Mouse (Mus musculus): Measurements from ENCODE around the gene Cryba2. TPM values are rescaled to one million over a fixed set of nuclear protein-coding genes. Genes with fewer than 3 reads are reported as not detected.

Cryba2 gene
- total and polyA plus RNA-seq, 3 experiments = 0.30 to 0.55 TPM; not detected in 1

DNA sequence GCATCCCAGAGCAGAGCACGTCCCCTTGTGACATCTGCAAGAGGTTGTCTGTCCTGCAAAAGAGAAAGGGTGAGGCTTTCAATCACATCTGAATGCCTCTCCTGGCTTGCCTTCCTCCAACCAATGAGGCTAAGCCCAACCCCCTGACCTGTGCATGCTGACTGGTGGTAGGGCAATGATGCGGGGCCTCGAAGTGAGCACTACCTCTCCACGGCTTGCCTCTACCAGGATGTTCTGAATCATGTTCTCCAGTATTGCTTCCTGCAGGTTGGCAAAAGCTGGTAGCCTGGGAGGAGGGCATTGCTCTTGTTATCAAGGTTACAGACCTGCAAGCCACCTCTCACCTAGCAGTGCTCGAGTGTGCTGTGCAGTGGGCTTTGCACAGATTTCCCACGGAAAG lies 9.2 kb upstream of the Cryba2 start:
- H3K27me3 ChIP-seq (replicated peaks) = peaks cover 73% of the 10 kb centered on the region
- peaks cover 25 to 46% of the 10 kb centered on the region in 2 experiments for H3K4me1 ChIP-seq (ENCODE audit: control insufficient read depth in 1 of 2, insufficient read depth in 2 of 2)
- TF ChIP-seq MAFK (IDR thresholded peaks at IDR 0.05; ENCODE audit: insufficient replicate concordance, low read length) (no peak), MEF2A (IDR thresholded peaks at IDR 0.05; ENCODE audit: borderline replicate concordance, low read depth, low read length) (no peak), USF2 (conservative IDR thresholded peaks at IDR 0.05; ENCODE audit: low read depth, low read length) (no peak), ZMIZ1 (IDR thresholded peaks at IDR 0.05; ENCODE audit: low read depth, low read length) (no peak), ZC3H11A (IDR thresholded peaks at IDR 0.05; ENCODE audit: low read depth, low read length) (no peak), SMC3 (IDR thresholded peaks at IDR 0.05; ENCODE audit: low read depth, low read length) (no peak), USF1 (IDR thresholded peaks at IDR 0.05; ENCODE audit: low read depth, low read length) (no peak), BHLHE40 (IDR thresholded peaks at IDR 0.05; ENCODE audit: low read depth, low read length) (no peak), ZNF384 (IDR thresholded peaks at IDR 0.05; ENCODE audit: low read depth, low read length) (no peak), NELFE (IDR thresholded peaks at IDR 0.05; ENCODE audit: low read depth, low read length) (no peak), E2F4 (IDR thresholded peaks at IDR 0.05; ENCODE audit: insufficient replicate concordance, low read depth, low read length) (no peak), CHD2 (IDR thresholded peaks at IDR 0.05; ENCODE audit: low read length) (no peak), GABPA (IDR thresholded peaks at IDR 0.05; ENCODE audit: insufficient replicate concordance, low read depth, low read length) (no peak), MXI1 (IDR thresholded peaks at IDR 0.05; ENCODE audit: low read depth, low read length) (no peak), TCF12 (IDR thresholded peaks at IDR 0.05; ENCODE audit: low read depth, low read length) (no peak), IRF4 (IDR thresholded peaks at IDR 0.05; ENCODE audit: low read depth, low read length) (no peak), HCFC1 (IDR thresholded peaks at IDR 0.05; ENCODE audit: low read depth, low read length) (no peak), TBP (conservative IDR thresholded peaks at IDR 0.05; ENCODE audit: low read depth, low read length) (no peak), MAZ (IDR thresholded peaks at IDR 0.05; ENCODE audit: low read depth, low read length) (no peak), RAD21 (IDR thresholded peaks at IDR 0.05; ENCODE audit: low read depth, low read length) (no peak)
- no peaks in the 10 kb centered on the region for H3K9me3 ChIP-seq (replicated peaks; ENCODE audit: low read length)
- no peaks in the 10 kb centered on the region for H3K36me3 ChIP-seq (replicated peaks in 1 of 2; ENCODE audit: control insufficient read depth in 1 of 2, insufficient read depth in 1 of 2, low read length in 1 of 2)
- H3K4me3 ChIP-seq (replicated peaks in 1 of 3; ENCODE audit: low read depth in 2 of 3, low read length in 2 of 3, poor library complexity in 1 of 3) = no peak overlapping the region
- no peak overlapping the region for H3K9ac ChIP-seq (ENCODE audit: insufficient read depth, low read depth)
- DNase-seq (ENCODE audit: extremely low read depth) = no peak
- in situ Hi-C loops (cut with MboI; ENCODE audit: low pct_ligation_motif_present, low pct_unique_long_range_greater_than_20kb, low sequenced_read_pairs) (no loop called here), dilution Hi-C loops (cut with MboI; ENCODE audit: extremely low pct_ligation_motif_present, extremely low pct_unique_long_range_greater_than_20kb, low sequenced_read_pairs) (no loop called here)
- no peak overlapping the region for H3K4me2 ChIP-seq (ENCODE audit: insufficient read depth, low read depth, poor library complexity, severe bottlenecking)
- no peaks in the 10 kb centered on the region for H3K79me2 ChIP-seq (replicated peaks; ENCODE audit: control insufficient read depth, extremely low read depth, insufficient read depth, poor library complexity, severe bottlenecking)
- no peak overlapping the region for H3K27ac ChIP-seq (ENCODE audit: insufficient read depth, low read depth)

DNA sequence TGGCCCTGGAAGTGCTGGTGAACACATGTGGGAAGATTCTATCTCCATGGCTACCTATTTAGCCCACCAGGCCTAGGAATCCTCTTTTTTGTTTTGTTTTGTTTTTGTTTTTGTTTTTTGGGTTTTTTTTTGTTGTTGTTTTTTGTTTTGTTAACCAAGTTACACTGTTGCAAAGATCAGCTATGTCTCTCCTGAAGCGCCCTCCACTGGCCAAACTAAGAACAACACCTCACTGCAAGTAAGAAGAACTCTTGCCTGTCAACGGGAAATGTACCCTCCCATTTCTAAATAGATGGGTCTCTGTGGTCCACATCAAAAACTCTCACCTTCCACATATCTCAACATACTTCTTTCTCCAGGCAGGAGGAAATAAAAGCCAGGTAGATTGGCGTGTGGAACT lies 8.7 kb upstream of the Cryba2 start:
- Histone ChIP-seq H3K79me2 (replicated peaks; ENCODE audit: control insufficient read depth, extremely low read depth, insufficient read depth, poor library complexity, severe bottlenecking) (no peaks in the 10 kb centered on the region), H3K4me1 (ENCODE audit: control insufficient read depth in 1 of 2, insufficient read depth in 2 of 2) (peaks cover 29 to 51% of the 10 kb centered on the region in 2 experiments), H3K4me3 (replicated peaks in 1 of 3; ENCODE audit: low read depth in 2 of 3, low read length in 2 of 3, poor library complexity in 1 of 3) (no peak overlapping the region), H3K9me3 (replicated peaks; ENCODE audit: low read length) (no peaks in the 10 kb centered on the region), H3K9ac (ENCODE audit: insufficient read depth, low read depth) (no peak overlapping the region), H3K27me3 (replicated peaks) (peaks cover 69% of the 10 kb centered on the region), H3K36me3 (replicated peaks in 1 of 2; ENCODE audit: control insufficient read depth in 1 of 2, insufficient read depth in 1 of 2, low read length in 1 of 2) (no peaks in the 10 kb centered on the region), H3K4me2 (ENCODE audit: insufficient read depth, low read depth, poor library complexity, severe bottlenecking) (no peak overlapping the region), H3K27ac (ENCODE audit: insufficient read depth, low read depth) (no peak overlapping the region)
- in situ Hi-C loops (cut with MboI; ENCODE audit: low pct_ligation_motif_present, low pct_unique_long_range_greater_than_20kb, low sequenced_read_pairs) = no loop called here
- dilution Hi-C loops (cut with MboI; ENCODE audit: extremely low pct_ligation_motif_present, extremely low pct_unique_long_range_greater_than_20kb, low sequenced_read_pairs) = no loop called here
- DNase-seq (ENCODE audit: extremely low read depth) = peak; percentile 69
- TF ChIP-seq RAD21 (IDR thresholded peaks at IDR 0.05; ENCODE audit: low read depth, low read length) (peak; percentile 39), E2F4 (IDR thresholded peaks at IDR 0.05; ENCODE audit: insufficient replicate concordance, low read depth, low read length) (no peak), MAFK (IDR thresholded peaks at IDR 0.05; ENCODE audit: insufficient replicate concordance, low read length) (no peak), SMC3 (IDR thresholded peaks at IDR 0.05; ENCODE audit: low read depth, low read length) (peak; percentile 51), UBTF (IDR thresholded peaks at IDR 0.05; ENCODE audit: low read depth, low read length) (no peak), EP300 (IDR thresholded peaks at IDR 0.05; ENCODE audit: low read length) (no peak), GABPA (IDR thresholded peaks at IDR 0.05; ENCODE audit: insufficient replicate concordance, low read depth, low read length) (no peak), MYC (IDR thresholded peaks at IDR 0.05; ENCODE audit: low read depth, low read length) (no peak), ZNF384 (IDR thresholded peaks at IDR 0.05; ENCODE audit: low read depth, low read length) (no peak), ETS1 (conservative IDR thresholded peaks at IDR 0.05; ENCODE audit: low read depth, low read length) (no peak), ZKSCAN1 (IDR thresholded peaks at IDR 0.05; ENCODE audit: borderline replicate concordance, low read depth, low read length) (no peak), MAX (IDR thresholded peaks at IDR 0.05; ENCODE audit: low read length) (no peak), HCFC1 (IDR thresholded peaks at IDR 0.05; ENCODE audit: low read depth, low read length) (no peak), USF1 (IDR thresholded peaks at IDR 0.05; ENCODE audit: low read depth, low read length) (no peak), MXI1 (IDR thresholded peaks at IDR 0.05; ENCODE audit: low read depth, low read length) (no peak), NRF1 (IDR thresholded peaks at IDR 0.05; ENCODE audit: low read depth, low read length) (no peak), CTCF (conservative IDR thresholded peaks at IDR 0.05 in 1 of 2, IDR thresholded peaks at IDR 0.05 in 1 of 2; ENCODE audit: low read depth in 2 of 2, low read length in 2 of 2) (peak; percentile 73 to 82), POLR2AphosphoS2 (IDR thresholded peaks at IDR 0.05; ENCODE audit: low read depth, low read length) (no peak), ELF1 (IDR thresholded peaks at IDR 0.05; ENCODE audit: low read depth, low read length) (no peak), TCF12 (IDR thresholded peaks at IDR 0.05; ENCODE audit: low read depth, low read length) (no peak), BHLHE40 (IDR thresholded peaks at IDR 0.05; ENCODE audit: low read depth, low read length) (no peak), CHD1 (IDR thresholded peaks at IDR 0.05; ENCODE audit: low read depth, low read length) (no peak), RCOR1 (conservative IDR thresholded peaks at IDR 0.05; ENCODE audit: low read depth, low read length) (no peak)
